Mouse (Mus musculus) yolk sac, embryonic 10.5 days (tissue): ENCODE results near the gene Pcgf2.
"Not testable (repeated sequence)": the region's sequence is repeated elsewhere in the genome, so short reads cannot be mapped to it uniquely, and the experiment has no call there.

Source experiments
- DNase-seq: peaks from one replicate; pipeline ENCODE4 v3.0.0-alpha.2; 2017; ENCODE audit warnings: low spot score

Pcgf2 gene

DNA sequence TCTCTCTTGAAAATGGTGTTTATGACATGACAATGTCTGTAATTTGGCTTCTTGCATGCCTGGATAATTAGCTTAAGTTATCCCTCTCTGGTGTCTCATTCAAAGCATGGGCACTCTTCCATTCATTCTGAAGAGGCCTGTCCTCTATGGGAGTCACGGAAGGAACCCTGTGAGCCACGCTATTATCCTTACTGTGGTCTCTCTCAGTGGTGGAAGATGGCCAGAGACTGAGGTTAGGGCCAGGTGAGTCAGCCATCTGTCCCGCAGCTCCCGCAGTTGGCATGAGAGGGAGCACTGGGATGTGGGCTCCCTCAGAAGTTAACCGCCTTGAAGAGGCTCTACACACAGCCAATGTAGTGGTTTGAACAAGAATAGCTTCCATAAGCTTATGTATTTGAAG lies 50.0 kb downstream of the Pcgf2 start:
- DNase-seq = no peak

- not testable (repeated sequence) for DNase-seq
Measured at GRCm38 (mm10) chr11:97648541-97648940, 51.8 kb downstream of the Pcgf2 start.

DNA sequence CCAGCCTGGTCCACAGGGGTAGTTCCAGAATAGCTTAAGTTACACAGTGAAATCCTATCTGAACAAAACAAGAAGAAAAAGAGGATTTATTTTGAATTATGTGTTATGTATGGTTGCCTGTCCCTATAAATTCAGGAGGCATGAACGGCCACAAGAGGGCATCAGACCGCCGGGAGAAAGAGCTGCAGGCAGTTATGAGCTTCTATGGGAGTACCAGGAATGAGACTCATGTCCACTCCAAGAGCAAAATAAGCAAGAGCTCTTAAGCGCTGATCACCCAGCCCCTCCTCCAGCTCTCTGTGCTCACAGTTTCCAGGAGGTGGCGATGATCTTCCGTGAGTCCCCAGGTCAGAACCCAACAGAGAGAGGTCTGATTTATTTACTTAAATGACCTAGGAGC lies 55.5 kb downstream of the Pcgf2 start:
- DNase-seq = peak; percentile 55

- no peak for DNase-seq
Measured at GRCm38 (mm10) chr11:97643380-97644055, 56.8 kb downstream of the Pcgf2 start.

DNA sequence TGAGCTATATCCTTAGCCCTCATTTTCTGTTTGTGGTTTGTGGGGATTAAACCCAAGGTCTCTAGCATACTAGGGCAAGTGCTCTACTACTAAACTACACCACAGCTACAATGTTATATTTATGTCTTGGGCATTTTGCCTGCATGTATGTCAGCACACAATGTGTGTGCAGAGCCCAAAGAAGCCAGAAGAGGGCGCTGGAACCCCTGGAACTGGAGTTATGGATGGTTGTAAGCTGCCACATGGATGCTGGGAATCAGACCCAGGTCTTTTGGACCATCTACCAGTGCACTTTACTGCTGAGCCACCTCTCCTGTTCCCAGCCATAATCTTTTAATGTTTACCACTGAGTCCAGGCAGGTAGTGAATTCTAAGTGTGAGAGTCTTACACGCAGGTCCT lies 57.6 kb downstream of the Pcgf2 start:
- DNase-seq = no peak

DNA sequence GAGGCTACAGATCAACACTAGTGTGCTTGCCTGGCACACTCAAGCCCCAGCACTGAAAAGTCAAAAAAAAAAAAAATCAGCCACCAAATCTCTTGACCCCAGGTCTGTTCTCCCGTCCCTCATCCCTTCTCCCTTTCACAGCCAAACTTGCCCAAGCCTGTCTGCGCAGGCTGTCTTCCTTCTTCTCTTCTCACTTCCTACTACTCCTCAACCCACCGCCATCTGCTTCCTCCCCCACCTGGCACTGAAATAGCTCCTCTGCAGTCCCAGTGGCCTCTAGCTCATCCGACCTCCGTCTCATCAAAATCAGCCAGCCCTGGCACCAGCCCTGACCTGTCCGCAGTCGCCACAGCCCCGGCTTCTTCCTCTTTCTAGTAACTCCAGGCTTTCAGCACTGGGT lies 58.6 kb downstream of the Pcgf2 start:
- DNase-seq = no peak
